Mouse (Mus musculus): Measurements from ENCODE around the gene 9330182O14Rik.

The 9330182O14Rik gene

DNA sequence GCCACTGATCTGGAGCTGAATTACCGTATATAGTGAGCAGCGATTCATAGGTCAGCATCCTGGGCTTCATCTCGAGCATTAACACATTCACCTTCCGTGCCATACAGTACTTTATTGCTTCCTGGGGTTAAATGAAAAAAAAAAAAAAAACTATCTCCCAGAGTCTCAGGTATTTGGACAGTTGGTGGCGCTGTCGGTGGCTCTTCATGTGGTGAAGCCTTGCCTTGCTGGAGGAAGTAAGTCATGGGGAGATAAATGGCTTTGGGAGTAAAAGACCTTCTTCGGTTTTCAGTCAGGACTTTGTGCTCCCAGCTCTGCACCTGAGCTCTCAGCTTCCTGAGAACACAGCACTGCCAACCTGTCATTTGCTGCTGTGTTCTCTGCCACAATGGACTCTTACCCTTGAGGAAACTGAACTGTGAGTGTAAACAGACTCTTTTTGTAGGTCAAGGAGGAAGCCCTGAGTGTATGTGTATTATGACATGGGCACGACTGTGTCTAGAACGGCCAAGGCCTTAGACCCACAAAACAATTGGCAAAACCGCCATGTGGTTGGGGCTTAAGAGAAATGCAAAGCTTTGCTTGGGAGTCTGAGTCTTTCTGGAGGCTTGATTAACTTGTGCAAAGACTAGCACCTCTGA is at the start of gene 9330182O14Rik:
Gene 9330182O14Rik, plus strand, starts transcription at position 214 of the 641 bp plus-strand sequence.
- no peak for DNase-seq (ENCODE audit: low spot score)

DNA sequence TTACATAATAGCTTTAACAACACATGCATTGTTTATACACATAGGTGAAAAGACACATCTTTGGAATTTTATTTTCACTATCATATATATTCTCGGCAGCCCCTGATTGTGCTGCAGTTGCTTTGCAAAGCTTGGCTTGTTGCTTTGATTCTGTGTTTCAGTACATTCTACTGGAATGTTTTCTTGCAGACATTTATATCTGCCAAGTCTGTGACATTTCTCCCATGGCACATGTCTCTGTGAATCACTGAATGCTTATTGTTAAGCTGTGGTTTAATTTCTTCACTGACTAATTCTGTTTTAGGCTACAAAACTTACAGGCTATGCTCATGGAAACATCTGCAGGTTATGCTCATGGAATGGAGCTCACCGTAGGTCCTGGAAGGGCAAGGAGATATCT is 30.9 kb upstream of the 9330182O14Rik start:
- no peak for DNase-seq (ENCODE audit: low spot score)

DNA sequence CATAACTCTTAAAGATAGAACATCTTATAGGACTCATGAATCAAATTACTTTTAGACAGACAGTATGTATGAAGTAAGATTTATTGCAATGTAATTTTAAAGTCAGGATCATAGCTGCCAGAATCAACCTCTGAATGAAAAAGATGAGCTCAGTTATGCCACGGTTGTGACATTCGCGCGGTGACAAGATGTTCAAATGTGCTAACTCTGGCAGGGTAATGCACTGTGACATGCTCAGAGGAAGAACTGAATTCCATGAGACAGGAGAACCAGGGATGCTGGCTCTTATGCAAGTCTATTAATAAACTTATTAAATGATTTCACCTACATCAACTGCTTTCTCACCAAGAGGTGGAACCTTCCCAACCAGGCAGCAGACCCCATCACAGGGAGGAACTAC is 28.5 kb upstream of the 9330182O14Rik start:
- DNase-seq (ENCODE audit: low spot score), result no peak

DNA sequence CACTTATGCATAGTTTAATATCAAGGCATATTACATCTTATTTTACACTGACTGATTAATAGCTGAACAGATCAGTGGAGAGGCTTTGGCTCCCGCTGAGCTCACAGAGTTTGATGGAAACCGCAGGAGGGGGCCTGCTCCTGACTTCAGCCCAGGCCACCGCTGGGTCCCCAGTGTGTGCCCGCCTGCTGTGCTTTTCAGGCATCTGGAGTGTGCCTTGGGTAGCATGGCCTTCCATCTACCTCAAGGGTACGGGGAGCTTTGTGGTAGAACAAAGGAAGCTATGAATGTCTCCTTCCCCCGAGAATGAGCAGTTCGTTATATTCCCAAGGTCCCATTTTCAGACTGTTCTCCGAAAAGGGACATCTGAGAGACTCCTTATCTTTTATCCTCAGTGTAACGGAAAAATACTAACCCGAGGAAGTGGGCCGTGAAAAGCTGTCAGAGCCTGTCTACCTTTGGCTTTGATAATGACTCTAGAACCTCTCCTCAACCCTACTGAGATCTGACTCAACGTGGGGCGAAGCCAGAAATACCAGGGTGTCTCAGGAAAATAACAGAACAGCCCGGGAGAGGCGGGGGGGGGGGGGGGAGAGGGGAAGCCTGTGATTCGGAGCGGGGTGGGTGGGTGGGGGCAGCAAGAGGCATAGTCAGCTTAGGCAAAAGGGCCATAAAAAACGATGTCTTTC is 20.1 kb upstream of the 9330182O14Rik start:
- DNase-seq (ENCODE audit: low spot score), result no peak

DNA sequence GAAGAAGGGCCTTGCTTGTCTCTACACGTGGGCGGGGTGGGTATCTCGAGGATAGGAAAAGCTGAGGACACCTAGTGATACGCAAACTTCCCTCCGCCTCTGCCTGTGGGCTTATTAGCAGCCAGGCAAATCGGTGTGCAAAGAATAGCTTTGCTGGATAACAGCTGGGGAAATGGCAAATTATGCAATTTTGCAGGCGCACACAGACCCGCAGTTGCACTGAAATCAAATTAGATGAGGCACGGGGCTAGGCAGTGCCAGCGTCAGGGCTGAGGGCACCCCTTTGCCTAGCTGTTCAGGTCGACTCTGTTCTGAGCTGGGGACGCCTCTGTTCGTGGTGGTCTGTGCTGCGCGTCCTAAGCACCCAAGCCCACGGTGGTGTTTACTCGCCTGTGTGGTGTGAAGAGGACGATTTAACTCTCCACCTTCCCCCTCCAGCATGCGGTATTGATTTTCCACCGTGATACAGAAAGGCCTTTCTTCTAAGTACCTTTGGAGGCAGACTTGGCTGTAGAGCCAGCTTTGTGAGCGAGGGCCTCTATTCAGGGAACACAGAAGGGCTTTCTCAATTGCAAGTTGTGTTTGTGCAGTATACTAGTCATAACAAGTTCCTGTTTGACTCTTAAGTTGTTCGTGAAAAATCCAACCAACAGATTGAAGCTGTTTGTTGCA is 19.4 kb upstream of the 9330182O14Rik start:
- DNase-seq (ENCODE audit: low spot score), result no peak

DNA sequence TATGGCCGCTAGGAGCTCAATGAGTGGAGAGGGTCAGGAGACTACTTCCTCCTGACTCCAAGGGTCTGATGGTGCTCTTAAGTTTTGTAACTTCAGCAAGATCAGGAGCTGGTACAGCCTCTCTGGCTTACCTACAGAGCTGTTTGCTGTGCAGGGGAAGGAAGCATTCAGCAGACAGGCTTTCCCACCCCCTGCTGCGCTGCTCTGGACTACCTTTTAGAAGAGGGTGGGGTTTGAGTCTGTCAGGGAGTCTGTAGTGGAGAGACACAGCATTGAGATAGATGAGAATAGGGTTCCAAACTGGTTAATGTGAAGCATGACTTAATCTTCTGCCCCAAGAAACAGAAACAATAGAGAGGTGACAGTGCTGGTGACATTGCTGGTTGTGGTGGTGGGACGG is 17.8 kb upstream of the 9330182O14Rik start:
- DNase-seq (ENCODE audit: low spot score), result no peak

DNA sequence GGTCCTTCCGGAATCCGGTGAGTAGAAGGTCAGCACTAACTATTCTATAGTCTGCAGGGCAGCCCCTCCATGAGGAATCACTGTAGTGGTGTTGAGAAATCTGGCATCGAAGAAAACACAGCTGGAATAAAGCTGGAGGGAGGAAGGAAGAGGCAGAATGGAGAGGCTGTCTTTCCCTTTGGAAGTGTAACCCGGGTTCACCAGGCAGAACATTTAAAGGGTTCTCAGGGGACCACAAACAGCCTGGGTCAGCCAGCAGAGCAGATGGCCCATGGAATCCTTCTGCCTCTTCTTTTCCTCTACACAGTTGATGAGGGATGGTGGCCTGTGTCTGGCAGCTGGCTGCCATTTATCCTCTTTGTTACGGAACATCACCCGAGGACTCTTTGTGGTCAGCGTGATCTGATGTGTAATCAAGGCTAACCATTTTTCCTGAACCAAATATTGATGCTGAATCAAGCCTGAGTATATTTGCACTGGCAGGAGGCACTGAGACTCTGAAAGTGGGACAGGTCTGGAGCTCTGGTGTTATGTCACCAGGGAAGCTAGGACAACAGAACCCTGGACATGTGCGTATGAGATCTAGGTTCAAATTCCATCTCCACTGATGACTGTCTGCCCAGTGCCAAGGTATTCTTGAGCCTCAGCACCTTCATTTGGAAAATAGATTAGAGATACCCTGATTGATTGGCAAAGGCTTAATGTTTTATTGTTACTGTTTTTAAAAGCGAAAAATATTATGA is 9.8 kb upstream of the 9330182O14Rik start:
- DNase-seq (ENCODE audit: low spot score), result no peak

DNA sequence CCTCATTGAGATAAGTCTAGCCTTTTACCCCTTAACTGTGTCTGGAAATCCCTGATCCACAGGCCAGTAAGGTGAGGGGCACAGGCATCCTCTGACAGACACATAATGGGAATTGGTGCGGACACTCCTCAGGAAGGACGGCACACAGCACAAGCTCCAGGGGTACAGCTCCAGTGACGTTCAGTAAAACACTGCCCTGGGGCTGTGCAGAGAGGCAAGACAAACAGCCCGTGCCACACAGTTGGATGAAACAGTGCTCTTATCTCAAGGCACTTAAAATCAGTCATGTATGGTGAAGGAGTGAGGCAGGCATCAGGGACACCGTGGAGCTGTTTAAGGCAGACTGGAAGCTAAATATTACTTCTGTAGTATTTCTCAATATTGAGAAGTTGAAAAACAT is 4.7 kb upstream of the 9330182O14Rik start:
- DNase-seq (ENCODE audit: low spot score), result no peak

DNA sequence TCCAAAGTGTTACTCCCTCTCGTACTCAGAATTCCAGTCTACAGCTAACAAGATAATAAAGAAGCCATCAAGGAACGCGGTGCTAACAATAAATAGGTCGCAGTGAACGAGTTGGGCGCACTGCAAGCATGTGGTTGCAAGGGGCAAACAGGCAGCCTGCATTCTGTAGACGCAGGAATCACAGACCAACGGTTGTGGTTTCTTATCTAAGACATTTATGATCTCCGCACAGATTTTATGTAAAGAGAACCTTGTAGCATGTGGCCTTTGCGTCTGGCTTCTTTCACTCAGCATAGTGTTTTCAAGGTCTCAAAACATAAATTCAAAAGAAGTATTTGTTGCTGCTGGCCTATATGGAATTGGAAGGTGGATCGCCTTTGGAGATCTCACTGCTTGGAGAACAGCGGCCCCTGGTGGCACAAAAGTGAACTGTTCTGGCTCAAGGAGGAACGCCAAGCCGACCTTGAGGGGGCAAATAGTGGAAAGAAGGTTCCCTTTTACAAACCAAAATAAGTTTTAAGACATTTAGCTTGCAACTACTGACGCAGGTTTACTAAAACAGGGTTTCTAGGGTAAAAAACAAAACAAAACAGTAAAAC is 3.2 kb upstream of the 9330182O14Rik start:
- peak; percentile 49 for DNase-seq (ENCODE audit: low spot score)

DNA sequence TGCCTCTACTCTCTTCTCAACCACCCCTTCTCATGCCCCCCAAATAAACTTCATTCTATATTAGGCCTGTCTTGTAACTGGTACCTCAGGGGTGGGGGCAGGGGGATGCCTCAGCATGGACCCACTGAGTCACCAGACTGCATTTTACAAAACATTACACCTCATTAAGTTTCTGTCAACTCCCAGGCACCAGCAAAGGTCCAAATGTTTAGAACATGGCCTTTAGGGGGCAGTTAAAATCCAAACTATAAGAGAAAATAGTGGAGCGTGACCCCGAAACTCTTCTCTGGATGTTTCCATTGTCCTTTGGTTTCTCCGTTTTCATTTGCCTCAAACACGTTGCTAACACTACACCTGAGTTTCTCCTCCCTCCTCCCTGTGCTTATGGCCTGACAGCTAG is 1.8 kb upstream of the 9330182O14Rik start:
- DNase-seq (ENCODE audit: low spot score), result no peak

DNA sequence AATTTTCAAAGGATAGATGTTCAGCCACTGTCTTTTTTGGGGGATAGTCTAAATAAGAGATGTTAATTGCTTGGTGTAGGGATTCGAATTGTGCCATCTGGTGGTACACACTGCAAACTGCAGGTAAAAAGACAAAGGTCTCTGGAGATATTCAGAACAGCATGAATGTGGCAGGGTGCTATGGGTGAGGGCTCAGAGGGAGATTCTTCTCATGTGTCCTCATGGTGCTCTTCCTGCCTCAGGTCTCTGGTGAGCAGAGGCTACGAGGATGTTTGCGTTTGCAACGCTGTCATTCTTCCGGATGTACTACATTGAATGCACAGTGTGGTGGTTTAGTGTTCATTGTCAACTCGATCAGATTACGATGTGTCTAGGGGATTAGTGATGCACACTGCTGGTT is 10.1 kb downstream of the 9330182O14Rik start:
- peak; percentile 4 for DNase-seq (ENCODE audit: low spot score)

DNA sequence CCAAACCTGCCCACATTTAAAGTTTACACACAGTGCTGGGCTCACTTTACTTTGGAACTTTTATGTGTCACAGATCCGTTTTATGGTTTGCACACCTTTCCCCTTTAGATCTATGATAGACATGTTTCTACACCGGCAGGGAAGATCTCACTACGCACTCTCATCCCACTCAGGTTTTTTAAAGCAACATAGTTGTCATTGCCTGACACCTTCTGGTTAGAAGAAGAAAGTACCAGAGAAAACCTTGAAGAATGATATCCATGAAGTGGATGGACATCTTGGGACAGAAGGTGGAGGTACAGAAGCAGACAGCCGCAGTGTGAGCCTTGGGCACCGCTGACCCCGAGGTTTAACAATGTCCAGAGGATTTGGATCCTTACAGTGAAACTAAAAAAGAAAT is 23.5 kb downstream of the 9330182O14Rik start:
- no peak for DNase-seq (ENCODE audit: low spot score)

DNA sequence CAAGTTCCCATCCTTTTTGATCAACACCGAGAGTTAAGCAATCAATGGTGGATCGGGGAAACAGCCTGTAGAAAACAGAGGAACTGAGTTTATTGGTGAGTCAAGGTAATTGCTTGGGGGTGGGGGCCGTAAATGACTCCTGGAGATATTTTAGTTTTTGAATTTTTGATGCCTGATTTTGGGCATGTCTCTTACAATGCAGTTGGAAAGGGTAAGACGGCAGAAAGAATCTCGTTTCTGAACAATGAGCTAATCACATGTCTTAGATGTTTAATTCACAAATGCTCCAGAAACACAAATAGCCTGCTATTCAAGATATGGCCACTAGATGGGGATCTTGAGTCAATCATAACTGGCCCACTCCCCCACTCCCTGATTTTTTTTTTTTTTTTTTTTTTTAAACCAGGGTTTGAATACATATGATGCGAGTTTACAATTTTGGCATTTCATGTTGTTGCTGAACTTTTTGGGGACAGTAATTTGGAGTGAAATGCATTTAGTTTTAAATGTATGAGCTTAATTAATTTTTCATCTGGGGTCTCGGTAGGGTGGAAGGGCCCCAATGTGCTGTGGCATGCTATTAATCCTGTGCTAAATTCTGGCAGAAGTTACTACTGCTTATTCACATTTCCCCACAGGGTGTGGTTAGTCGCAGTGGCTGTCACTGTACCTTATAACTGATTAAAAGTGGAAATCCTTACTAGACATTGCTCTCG is 32.6 kb downstream of the 9330182O14Rik start:
- DNase-seq (ENCODE audit: low spot score), result peak; percentile 34

DNA sequence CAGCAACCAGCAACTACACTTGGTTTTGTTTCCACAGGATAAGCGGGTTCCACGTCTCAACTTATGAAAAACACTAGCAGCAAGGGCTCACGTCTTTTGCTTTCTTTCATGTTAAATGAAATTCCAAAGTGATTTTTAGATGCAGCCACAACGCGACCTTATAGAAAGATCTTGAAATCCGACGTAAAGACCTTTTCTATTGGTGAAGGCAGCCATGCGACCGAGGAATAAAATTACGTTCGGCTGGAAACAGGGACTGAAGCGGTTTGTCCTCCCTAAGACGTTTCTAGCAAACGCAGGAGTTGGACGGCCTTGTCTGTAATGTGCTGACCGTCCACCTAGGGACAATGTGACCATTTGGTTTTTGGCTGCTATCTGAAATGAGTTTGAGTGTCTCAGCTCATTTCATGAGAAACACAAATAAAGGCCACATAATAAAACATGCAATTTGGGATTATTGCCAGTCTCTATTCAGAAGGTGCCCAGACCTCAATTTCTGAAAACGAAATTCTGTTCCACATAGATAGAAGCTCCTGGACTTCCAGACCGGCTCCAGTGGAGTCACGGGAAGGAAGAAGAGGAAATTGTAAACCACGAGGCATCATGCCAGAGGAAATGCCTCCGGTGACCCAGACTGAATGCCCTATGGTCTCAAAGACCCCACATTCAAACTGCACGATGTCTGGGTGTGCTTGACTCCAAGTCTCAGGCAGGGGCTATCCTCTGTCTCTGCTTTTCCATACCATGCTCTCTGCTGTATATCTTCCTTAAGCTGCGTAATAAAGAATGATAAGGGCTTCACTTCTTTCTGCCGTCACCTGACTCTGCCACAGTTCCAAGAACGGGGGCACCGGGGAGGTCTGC is 33.3 kb downstream of the 9330182O14Rik start:
- no peak for DNase-seq (ENCODE audit: low spot score)

DNA sequence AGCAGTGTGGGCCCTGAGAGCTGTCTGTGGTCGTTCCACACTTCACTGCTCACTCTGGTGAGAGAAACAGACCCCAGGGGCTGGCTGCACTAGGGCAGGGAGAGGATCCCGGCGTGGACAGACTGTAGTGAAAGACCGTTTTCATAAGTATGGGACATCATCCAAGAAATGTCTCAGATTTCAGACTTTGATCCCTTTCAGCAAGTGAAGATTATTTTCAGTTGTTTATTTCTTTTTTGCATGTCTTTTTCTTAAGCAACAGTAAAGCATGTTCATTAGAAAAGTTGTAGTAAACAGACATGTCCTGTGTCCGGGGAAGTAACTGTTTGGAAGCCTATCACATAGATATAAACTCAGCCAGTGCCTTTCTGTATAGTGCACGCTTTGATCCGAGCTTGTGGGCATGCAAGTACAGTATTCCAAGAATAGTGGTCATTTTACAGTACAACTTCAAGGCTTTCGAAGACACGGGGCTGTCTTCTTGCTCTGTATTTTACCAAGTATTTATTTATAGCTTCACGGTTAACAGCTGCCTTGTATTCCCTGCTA is 34.0 kb downstream of the 9330182O14Rik start:
- DNase-seq (ENCODE audit: low spot score), result no peak

DNA sequence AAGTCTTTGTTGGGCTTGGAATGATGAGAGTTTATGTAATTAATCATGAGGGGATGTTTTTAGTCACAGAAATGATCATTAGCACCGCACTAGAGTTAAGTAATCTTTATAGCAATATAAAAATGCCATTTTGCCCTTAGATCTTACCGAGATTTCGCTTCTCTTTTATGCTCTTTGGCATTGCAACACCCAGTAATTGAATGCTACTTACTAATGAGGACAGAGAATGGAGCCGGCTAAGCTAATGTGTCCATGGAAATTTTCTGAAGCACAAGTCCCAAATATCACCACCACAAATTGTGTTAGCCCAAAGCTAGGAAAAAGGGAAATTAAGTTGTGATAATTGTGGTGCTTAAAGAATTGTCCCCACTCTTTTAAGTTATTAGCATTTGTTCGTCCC is 34.9 kb downstream of the 9330182O14Rik start:
- DNase-seq (ENCODE audit: low spot score), result no peak

DNA sequence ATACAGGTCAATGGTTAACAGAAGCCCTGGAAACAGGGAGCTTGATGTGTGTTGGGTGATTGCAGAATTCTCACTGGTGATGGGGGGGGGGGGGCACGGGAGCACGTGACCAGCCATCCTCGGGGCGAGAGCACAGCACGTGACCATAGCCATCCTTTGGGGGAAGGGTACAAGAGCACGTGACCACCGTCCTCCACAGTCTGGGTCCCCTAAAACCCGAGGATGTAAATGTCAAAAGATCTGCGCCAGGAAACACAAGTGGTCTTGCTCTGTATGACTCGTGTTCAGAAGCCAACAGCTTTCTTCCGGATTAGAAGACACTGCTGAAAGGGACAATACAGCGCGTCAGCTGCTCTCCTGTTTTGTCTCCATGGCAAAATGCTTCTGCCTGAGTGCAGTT is 35.5 kb downstream of the 9330182O14Rik start:
- peak; percentile 32 for DNase-seq (ENCODE audit: low spot score)

DNA sequence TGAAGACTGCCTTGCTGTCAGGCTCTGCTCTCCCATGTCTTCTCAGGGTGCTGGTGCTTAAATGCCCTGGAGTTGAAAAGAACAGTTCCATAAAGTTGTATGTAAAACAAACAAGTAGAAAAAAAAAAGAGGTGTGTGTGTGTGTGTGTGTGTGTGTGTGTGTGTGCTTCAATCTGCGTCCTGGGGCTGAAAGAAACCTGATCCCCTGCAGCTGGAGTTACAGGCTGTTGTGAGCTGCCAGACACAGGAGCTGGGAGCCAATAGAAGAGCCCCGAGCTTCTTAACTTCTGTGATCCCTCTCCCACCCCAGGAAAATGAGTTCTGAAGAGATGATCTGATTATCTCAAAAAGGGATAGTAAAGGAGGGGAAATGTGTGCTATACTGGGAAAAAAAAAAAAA is 45.3 kb downstream of the 9330182O14Rik start:
- DNase-seq (ENCODE audit: low spot score), result peak; percentile 18

DNA sequence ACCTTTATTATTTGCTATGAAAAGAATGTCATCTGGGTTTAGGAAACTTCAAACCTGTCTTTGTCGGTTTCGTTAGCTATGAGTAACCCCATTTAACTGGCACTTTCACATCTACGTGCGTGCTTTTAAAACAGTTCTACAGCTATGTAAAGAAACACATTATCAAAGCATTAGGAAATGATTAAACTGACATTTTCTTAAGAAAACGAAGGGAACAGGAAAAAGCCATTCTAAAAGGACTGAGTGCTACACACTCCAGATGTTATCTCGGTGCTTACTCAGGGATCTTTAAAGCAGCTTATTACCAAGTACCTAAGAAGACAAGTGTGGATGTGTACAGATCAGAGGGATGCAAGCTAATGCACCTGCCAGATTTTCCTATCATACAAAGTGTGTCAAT is 52.9 kb downstream of the 9330182O14Rik start:
- DNase-seq (ENCODE audit: low spot score), result no peak

Measured in yolk sac, embryonic 10.5 days (tissue).